Mouse (Mus musculus): ENCODE results near the gene Rmi1.

DNA sequence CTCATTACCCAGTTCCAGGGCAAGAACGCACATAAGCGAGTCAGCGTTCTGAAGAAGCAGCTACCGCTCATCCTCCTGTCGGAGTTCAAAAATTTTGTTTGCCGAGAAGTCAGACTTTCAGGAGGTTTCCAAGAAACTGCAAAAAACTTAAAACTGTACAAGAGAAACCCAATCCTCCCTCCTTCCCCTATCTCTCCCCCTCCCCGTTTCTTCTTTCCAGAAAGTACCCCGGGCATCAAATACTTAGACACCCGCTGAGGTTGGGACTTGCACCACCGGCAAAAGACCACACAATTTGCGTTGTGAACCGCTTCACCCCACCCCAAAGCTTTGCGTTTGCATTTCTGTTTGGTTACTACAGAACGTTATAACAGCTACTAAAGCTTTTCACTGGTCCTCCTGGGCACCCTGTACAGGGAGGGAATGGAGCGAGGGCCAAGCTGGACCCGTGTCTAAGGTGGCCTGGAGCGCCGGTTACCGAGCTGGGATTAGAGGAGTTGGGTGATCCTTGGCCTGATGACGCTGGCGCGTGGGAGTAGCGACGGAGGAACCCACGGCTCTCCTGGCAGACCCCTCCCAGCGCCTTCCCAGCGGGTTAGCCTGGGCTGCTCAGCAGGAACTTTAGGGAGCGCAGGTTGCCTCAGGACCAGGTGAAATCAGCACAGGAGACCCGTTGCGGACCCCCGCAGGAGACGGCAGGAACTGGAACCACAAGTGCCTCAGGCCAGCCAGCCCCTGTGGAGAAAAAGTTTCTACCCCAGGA lies 50.8 kb downstream of the Rmi1 start:
- no peak for TF ChIP-seq CTCF (IDR thresholded peaks at IDR 0.05; ENCODE audit: control insufficient read depth, insufficient read depth, insufficient replicate concordance, low read depth, low read length)
- TF ChIP-seq POLR2A (IDR thresholded peaks at IDR 0.05; ENCODE audit: control insufficient read depth, low read depth, low read length): no peak

All from testis, adult 2 months (tissue).